Mouse (Mus musculus) MEL-GATA-1-ER (cell line): ENCODE data around the gene Fam133b.
"Not testable (repeated sequence)": the region's sequence is repeated elsewhere in the genome, so short reads cannot be mapped to it uniquely, and the experiment has no call there.

Experiments
- DNase-seq: peaks from one replicate; pipeline ENCODE4 v3.0.0-alpha.2; 2012; ENCODE audit warnings: low read depth; ENCODE audit errors: extremely low read depth

The Fam133b gene

GRCm38 (mm10) chr5:3520493-3521359 lies 22.9 kb upstream of the Fam133b start:
- DNase-seq: no peak

DNA sequence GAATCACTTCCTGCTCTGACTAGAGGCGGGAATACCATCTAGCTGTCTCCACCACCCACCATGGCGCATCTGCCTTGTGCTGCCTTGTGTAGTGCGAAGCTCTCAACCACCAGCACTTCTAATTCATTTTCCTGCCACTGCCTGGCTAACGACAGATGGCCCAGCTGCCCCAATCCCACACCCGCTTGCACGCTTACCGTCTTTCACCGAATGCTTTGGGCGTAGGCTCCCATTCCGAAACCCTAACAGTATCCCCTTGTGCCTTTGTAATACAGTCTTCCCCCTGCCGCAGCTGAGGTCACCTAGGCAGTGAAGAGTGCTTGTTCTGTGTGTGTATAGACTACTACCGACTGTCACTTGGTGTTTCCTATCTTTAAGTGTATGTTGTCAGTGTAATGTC lies 21.9 kb upstream of the Fam133b start:
- DNase-seq: no peak

GRCm38 (mm10) chr5:3522826-3523225 lies 20.8 kb upstream of the Fam133b start:
- DNase-seq: no peak

- no peak for DNase-seq
These were observed 16.5 kb upstream of the Fam133b start for GRCm38 (mm10) chr5:3527041-3527691.

DNA sequence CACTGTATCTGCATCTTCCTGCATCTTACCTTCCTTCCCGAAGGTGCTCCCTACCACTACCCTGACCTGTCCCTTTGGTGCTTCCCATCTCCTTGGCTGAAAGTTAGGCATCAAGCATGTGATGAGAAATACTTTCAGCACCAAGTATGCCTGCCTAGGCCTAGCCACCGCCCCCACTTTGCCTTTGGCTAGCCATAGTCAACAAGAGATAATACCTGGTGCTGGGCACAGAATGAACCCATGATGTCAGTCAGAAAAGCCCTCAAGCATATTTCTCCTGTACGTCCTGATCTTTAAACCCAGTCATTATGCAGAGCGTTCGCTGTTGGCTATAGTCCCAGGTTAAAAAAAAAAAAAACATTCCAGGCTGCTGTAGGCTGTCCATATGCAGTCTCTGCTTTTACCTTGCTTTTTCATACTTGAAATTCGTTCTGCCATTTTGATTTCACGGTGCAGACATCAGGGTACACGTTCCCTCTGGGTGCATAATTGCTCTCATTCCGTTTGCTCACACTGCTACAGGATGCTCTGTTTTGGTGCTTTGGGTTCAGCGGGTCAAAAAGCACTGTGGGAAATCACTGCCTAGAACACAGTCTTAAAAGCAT lies 13.9 kb upstream of the Fam133b start:
- DNase-seq: no peak

GRCm38 (mm10) chr5:3532048-3532447 lies 11.6 kb upstream of the Fam133b start:
- DNase-seq: not testable (repeated sequence)

- no peak for DNase-seq
These were observed 6.9 kb upstream of the Fam133b start for GRCm38 (mm10) chr5:3536592-3537212.

GRCm38 (mm10) chr5:3538505-3539472 lies 4.8 kb upstream of the Fam133b start:
- no peak for DNase-seq

- no peak for DNase-seq
These were observed 1.8 kb upstream of the Fam133b start for GRCm38 (mm10) chr5:3541871-3542270.

DNA sequence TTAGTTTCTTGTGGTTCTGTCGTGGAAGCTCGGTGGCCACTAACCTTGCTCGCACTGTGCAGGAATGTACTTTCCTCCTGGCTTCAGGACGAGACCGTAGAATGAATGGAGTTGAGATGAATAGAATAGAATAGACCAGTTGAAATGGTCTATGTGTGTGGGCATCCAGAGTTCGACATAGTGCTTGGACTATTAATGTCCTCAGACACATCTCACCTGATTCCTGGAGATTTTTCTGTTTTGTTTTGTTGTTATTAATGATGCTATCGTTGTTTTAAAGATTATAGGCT lies 792 bp downstream of the Fam133b start:
- DNase-seq: no peak

DNA sequence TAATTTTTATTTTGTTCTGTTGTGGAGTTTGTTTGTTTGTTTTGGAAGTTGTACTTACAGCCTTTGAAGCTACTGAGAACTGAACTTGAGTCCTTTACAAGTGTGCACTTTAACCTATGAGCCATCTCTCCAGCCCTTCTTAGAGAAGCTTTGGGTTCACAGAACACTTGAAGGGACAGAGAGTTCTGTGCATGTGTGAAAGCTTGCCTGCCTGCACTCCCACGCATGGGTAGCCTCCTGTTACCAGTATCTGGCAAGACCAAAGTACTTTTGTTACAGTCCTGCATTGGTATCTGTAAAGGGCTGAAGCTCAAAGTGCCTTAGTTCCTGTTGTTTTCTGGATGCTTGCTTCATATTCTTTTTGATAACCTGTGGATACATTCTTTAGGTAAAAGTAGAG lies 2.6 kb downstream of the Fam133b start:
- DNase-seq: no peak

DNA sequence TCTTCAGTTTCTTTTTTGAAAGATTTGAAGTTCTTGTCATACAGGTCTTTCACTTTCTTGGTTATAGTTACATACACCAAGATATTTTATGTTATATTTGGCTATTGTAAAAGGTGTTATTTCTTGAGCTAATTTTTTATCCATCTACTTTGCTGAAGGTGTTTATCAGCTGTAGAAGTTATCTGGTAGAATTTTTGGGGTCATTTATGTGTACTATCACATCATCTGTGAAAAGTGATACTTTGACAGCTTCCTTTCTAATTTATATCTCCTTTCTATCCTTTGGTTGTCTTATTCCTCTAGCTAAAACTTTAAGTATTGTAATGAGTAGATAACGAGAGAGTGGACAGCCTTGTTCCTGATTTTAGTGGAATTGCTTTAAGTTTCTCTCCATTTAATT lies 7.8 kb downstream of the Fam133b start:
- DNase-seq: no peak

GRCm38 (mm10) chr5:3554198-3554597 lies 10.6 kb downstream of the Fam133b start:
- no peak for DNase-seq

DNA sequence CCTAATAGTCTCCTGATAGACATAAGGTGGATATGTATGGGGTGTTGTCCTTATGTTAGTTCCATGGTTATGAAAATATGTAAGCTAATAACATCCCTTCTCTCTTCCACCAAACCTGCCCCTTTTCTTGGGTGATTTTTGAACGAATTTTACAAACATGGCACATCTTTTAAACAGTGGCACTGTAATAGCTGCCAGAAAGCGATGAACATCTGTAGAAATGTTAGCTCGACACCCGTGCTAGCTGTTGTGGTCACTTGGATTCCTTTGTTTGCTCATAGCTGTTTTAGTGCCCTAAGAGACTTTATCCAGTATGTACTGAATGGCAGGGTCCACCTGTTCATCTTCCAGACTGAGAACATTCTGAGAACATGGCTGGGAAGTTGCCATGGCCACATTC lies 27.6 kb downstream of the Fam133b start, which contains the start of gene 1700109H08Rik:
Gene 1700109H08Rik (plus strand): TSS at position 301 of the 400 bp plus-strand sequence.
- DNase-seq: no peak

GRCm38 (mm10) chr5:3574825-3575224 lies 31.2 kb downstream of the Fam133b start:
- no peak for DNase-seq

- DNase-seq: no peak
These were observed 34.3 kb downstream of the Fam133b start for GRCm38 (mm10) chr5:3577939-3578338.

GRCm38 (mm10) chr5:3579066-3579465 lies 35.4 kb downstream of the Fam133b start:
- DNase-seq: no peak

- DNase-seq: peak; percentile 91
These were observed 52.2 kb downstream of the Fam133b start, which contains the start of gene Pex1 for GRCm38 (mm10) chr5:3595693-3596398. TSS of gene Pex1 (plus strand) at chr5:3596066.

GRCm38 (mm10) chr5:3596399-3596766 lies 52.8 kb downstream of the Fam133b start, which contains the start of gene Rbm48:
TSS of gene Rbm48 (minus strand) at chr5:3596585.
- DNase-seq: peak; percentile 19

GRCm38 (mm10) chr5:3597171-3597570 lies 53.5 kb downstream of the Fam133b start:
- no peak for DNase-seq
